Mouse (Mus musculus) urinary bladder, adult 2 months (tissue): ENCODE data around the gene Hic1. TPM values are rescaled to one million over a fixed set of nuclear protein-coding genes. Genes with fewer than 3 reads are reported as not detected.

Experiments used
- DNase-seq: peaks from one replicate; pipeline ENCODE4 v3.0.0; 2022; ENCODE audit warnings: low spot score
- polyA plus RNA-seq: library from polyadenylated mRNA; depleted of rRNA; stranded (reverse); fragments of >200 nt; gene quantifications from 2 replicates; pipeline ENCODE4 v1.2.3, GENCODE M21; 2012; rRNA removed

The Hic1 gene
- 16.9 and 20.7 TPM in 2 replicates for polyA plus RNA-seq

DNA sequence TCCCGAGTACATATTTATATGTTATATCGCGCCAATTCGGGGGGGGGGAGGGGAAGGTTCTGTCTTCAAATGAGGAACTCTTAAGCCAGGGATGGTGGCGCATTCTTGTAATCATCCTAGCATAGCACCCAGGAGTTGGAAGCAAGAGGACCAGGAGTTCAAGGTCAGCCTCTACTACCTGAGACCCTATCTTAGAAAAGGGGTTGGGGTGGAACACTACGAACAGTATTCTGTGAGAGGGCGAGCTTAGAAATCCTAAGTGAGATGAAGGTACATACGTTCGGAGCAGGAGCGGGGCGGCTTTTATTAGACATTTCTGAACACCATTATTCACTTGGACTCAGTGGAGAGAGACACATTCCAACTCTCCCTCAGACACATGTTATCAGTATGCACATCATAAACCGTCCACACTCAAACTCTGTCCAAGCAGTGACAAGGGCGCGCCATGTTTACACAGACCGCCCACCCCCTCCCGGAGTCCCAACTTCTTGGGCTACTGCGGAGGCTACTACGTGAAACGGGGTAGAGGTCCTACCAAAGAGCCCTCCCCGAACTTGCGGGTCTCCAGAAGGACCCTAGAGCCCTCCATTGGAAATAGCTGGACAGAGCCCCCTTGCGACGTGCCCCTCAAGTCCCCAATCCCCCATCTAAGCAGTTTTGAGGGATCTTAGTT is at the start of gene Hic1:
Gene Hic1, minus strand, starts transcription at position 115 of the 676 bp plus-strand sequence.
- peak; percentile 21 for DNase-seq

DNA sequence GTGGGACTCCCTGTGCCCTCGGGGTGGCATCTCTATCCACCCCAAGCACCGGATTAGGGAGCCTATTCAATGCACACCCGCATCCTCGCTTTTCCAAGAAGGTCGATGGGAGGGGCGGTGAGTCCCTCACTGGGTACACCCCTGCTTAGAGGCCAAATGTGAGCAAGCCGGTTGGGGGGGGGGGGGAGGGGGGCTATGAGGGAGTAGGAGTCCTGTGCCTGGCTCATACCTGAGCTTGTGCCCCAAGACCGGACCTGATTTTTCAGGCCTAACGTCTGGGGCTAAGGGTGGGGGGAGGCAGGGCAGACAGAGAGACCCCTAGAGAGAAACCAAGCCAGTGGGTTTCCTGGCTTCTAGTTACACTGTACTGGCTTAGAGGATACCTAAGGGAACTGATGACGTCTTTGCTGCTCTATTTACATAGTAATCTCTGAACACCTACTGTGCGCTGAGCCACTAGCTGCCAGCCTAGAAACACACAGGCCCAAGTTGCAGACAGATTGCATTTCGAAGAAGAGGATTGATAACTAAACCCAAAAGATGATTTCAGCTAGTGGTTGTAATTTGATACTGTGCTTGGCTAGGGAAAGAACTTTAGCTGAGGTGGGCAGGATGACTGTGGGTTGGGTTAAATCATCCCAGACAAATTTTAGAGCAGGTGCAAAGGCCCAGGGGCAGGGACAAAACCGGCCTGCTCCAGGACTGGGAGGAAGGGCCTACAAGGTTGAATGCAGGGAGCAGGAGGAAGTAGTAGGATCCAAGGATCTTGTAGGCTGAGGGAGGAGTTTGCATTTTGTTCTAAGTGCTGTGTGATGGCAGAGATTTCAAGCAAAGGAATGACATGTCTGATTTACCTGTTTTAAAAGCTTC is 45.0 kb upstream of the Hic1 start:
- no peak for DNase-seq

DNA sequence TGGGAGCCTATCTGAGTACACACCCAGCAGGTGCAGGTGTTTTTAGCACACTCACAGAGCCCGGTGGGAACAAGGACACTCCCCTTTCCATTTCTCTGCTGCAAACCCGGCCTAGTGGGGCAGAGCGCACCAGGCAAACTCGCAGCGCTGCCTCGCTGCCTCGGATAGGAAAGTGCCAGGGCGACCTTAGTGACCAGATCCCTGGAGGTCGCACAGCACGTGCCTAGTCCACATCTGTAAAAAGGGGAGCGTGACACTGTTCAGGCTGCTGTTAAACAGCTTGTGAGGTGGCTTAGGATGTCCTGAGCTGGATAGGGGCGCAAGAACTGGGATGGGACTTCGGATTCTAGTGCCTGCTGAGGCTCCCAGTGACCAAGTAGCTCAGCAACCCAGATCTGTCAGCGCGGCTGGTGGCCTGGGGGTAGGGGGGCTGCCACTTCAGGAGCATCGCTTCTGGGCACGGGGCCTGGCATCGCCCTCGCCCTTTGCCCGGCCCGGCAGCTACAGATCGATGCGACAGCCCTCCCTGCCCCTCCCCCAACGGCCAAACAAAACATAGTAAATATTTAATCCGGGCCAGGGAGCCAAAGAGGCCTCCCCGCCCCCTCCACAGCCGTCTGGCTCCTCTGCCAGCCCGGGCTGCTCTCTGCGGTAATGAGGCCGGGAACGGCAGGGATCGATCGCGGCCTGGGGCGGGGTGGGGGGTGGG is 44.2 kb upstream of the Hic1 start:
- peak; percentile 59 for DNase-seq

DNA sequence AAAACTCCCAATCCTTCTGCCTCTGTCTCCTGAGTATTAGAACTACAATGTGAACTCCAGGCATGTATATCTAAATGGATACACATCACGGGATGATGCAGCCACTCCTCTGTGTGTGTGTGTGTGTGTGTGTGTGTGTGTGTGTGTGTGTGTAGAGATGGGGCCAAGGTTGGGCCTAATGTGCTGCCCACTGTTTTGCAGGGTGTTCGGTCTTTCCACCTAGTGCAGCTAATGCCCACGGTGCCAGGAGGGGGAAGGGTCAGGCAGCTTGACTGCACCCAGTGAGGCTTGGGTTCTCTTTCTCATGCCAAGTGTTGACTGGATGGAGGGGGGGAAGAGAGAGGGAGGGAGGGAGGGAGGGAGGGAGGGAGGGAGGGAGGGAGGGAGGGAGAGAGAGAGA is 43.6 kb upstream of the Hic1 start:
- no peak for DNase-seq

DNA sequence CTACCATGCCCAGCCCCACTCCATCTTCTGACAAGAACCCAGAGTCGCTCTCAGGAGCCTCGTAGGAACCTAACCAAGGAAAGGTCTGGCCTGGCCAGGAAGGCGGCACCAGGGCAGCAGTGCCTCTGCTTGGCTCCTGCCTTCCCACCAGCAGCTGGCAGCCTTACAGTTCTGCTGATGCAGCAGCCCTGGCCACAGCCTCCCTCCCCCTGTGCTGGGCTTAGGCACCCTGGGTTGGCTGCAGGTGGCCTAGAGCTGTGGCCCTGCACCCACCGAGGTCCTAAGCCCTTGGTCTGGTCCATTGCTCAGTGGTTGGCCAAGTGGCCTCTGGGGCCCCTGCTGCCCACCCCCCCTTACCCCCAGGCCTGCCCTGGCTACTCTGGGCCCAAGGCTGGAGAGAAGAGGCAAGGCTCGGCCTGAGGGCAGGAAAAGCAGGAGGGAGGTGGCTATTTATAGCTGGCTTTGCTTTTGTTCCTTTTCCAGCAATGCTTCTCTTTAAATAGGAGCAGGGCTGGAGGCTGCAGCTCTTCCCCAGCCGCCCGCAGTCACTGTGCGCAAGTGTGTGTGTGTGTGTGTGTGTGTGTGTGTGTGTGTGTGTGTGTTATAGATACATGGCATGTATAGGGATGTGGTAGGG is 42.8 kb upstream of the Hic1 start:
- no peak for DNase-seq

DNA sequence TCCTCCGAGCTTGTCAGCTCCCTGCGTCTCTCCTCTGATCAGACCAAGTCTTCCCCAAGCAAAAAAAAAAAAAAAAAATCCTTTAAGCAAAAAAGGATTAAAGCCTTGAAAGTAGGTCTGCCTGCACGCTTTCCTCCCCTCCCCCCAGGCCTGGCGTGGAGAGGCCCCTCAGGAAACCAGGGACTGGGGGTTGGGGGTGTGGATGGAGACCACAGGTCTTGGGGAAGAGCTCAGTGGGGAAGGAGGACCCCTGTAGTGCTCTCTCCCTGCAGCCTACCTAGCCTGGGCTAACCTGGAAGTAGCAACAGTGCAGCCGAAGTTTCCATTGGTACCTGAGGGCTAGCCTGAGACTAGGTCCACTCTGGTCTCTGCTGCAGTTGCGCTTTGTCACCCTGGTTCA is 41.4 kb upstream of the Hic1 start:
- no peak for DNase-seq

DNA sequence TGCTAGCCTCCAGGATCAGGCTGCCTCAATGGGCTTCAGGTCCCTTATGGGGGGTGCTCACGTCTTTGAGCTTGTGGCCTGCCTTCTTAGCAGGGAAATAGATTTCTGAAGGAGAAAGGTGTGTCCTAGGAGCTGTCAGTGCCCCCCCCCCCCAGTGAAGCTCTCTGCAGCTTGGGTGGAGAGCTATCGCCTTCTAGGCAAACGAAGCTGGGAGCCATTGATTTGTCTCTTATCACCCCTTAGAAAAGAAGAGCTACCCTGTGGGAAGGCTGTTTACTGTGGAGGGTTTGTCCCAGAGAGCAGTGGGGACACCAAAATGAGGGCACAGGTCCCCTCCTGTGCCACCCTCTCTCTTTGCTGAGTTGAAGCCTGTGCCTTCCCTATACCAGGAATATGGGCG is 40.8 kb upstream of the Hic1 start:
- no peak for DNase-seq

DNA sequence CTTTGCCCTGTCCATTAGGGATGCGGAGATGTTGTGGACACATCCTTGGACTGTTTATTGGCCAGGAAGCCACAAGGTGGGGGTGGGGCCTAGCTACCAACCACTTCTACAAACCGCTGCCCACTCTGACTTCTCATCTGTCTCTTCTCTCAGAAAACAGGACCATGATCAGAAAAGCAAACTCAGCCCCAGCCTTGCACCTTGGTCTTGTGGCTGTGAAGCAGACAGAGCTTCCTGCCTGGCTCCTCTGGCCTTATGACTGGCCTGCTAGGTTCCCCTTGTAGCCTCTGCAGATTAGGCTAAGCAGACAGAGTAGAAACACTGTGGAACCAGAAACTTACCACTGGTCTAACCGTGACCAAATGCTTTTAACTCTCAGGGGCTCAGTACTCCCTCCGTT is 40.0 kb upstream of the Hic1 start:
- DNase-seq: no peak

DNA sequence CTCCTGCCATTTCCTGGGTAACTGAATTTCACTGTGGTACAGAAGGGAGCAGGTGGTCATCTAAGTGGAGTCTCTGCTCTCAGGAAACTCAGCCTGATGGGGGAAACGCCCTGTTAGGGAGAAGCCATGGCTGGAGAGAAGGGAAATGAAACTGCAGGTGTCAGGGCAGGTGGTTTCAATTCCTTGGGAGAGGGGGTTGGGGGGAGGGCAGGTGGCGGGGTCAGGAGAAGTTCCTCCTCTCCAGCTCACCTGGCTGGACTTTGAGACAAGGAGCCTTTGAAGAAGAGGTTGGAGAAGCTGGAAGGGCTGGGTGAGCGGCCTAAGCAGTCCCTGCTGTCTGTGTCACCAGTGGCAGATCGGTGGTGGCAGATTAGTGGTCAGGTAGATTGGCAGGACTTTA is 37.0 kb upstream of the Hic1 start:
- no peak for DNase-seq

DNA sequence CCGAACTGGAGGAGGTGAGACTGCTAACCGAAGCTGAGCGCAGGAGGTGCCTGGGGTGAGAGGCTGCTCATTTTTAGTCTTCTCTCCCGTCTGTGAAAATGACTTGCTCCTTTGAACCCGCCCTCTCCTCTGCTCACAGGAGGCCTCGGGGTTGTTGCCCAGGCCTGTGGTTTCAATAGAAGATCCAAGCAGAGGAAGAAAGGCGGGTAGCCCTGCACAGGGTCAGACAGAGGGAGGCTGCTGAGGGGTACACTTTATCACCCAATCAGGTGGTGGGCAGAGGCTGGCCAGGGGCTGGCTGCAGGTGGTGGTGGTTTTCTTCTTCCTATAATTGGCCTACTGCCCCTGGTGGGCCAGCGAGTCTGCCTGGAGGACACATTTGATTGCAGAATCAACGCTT is 35.2 kb upstream of the Hic1 start:
- DNase-seq: no peak

DNA sequence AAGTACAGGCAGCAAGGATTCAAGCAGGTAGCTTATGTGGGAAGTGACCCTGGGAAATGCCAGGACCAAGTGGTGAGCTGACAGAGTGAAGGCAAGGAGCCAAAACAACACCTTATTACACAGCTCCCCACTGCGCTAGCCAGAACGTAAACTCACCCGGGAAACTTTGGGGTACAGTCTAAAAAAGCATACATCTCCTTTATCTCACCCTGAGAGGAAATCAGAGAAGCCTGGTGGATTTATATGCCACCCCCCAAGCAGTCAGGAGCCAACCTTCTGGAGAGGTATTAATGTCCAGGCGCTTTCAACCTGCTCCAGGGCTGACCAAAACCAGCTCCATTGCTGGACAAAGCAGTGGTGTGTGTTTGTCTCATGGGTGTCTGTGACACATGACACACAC is 34.6 kb upstream of the Hic1 start:
- no peak for DNase-seq

DNA sequence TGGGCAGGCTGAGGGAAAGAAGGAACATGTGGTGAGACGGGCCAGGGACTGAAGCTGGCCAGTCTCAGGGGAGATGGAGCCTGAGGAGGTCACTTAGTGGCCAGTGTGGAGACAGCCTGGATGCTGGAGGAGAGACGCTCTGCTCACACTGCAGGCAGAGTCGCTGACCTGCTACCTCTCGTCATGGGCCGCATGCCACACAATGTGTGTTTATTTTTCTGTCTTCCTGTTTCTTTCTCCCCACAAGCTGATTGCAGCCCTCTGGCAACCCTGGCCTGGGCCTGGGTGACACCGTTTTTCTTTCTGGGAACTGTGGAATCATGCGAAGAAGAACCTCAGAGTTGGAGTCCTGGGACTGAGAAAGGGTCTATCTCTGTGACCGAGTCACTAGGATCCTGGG is 32.4 kb upstream of the Hic1 start:
- DNase-seq: no peak

DNA sequence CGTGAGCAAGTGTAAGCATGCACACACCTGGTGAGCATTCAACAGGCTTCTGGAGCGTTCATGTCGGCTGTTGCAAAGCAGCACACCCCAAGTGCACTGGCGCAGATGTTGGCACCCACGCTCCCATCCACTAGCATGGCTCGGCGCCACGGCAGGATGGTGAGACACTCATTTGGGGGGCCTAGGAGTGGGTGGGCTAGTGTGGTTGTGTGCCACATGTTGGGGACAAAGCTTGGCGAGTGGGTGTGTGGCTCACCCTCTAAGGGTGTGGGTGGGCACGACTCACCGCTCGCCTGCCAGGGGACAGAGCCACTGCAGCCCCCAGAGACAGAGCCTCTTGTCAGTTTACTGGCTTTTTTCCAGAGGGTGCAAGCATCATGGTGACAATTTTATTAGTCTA is 31.6 kb upstream of the Hic1 start:
- DNase-seq: no peak

DNA sequence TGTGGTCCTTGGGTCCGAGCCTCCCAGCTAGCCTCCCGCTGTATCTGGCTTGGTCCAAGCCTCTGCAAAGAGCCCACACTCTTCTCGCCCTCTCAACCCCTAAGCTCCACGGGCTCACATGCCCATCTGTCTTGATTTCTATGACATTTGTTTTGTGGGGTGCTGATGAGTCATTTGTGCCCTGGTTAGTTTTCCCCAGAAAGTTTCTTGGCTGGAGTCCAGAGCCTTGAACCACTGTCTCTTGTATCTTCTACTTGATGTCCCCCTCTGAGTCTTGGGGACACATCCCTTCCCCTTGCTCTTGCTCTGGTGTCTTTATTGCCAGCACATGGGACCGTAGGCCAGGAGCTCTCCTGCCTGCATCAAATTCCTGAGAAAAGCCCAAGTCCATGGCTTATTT is 30.6 kb upstream of the Hic1 start:
- no peak for DNase-seq

DNA sequence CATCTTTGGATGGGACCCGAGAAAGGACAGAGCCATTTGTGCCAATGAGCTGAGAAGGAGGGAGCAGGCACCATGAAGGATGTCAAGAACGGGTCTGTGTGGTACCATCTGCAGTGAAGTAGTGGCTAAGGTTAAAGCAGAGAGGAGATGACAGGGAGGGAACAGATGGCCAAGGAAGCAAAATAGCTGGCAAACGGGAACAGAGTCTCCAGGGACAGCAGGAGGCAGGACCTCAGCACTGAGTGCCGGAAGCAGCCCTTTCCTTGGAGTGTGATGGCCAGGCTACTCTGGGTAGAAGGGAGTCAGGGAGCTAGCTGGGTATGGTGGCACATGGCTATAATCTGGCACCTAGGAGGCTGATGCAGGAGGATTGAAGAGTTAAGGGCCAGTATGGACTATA is 29.5 kb upstream of the Hic1 start:
- no peak for DNase-seq

DNA sequence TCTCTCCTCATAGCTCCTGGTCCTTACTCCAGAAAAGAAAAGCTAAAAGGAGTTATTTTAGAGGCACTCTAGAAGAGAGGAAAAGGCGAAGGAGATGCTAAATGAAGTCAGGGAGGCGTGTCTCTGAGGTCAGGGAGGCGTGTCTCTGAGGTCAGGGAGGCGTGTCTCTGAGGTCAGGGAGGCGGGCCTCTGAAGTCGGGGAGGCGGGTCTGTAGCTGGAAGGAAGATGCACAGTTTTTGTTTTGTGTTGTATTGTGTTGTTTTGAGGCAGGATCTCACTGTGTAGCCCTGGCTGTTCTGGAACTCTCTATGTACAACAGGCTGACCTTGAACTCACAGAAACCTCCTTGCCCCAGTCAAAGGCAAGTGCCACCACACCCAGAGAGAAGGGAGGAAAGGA is 28.6 kb upstream of the Hic1 start:
- no peak for DNase-seq

DNA sequence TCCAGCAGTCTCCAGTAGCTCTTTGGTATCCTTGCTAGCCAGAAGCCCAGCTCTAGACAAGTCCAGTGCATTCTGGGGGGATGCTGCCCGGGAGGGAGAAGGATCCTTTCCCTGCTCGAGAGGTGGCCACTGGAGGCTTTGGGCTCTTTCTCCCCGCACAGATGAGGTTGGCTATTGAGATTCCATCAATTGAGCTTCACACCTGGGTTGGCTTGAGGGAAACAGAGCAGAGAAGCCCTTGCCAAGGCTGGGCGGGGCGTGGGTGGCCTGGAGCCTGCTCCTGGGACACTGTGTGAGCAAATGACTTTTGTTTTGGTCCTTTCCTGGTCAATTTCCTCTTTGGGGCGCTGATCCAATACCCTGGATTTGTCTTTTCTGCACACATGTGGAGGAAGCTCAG is 26.8 kb upstream of the Hic1 start:
- DNase-seq: no peak

DNA sequence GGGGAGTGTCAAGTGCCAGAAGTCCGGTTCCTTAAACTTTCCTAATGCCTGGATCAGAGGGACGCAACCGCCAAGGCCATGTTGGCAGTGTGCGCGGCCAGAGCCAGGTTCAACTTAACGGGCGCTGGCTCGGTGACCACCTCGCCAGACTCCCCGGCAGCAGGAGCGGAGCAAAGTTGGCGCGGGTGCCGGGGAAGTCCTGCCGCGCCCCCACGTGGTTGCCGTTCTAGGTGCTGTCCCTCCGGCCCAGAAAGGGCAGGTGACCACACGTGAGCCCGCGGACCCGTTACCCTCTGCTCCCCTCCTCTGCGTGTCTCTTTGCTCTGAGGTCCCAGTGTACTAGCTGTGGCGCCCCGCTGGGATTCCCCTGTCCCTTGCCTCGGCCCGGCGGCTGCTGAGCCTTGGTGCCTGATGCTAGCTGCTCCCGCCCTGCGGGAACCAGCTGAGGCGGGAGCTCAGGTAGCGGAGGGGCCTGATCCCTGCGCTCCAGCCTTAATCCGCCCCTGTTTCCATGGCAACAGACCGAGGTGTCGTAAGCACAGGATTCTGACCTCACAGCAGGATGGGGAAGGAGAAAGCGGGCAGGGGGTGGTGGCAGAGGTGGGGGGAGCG is 25.6 kb upstream of the Hic1 start:
- DNase-seq: peak; percentile 53

DNA sequence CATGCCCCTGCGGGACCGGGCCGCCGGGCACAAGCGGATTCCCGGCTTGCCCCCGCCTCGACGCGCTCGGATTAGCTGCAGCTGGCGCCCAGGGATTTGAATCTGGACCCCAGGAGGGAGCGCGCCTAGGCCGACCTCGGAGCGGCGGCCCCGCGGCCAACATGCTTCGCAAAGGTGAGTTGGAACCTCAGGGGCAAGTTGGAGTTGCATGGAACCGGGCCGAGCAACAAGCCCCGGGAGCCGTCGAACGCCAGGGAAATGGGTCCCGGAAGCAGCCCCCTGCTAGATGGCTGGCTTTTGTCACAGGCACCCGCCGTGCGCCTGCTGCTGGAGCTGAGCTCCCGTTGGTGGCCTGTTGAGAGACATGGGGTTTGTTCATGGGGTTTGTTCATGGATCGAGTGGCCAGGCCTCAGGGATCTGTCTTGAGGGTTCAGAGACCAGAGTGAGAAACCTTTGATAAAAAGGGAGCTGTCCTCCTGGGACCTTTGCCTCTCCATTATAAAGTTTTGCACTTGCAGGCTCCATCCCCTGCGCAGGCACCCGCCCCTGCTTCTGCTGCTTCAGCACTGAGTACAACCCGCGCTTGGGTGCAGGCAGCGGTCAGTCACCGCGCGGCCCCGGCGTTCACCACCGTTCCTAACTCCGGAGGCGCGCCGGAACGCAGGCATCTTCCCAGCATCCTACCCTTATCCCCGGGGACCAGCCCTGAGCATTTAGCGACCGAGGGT is 25.0 kb upstream of the Hic1 start:
- DNase-seq: no peak

DNA sequence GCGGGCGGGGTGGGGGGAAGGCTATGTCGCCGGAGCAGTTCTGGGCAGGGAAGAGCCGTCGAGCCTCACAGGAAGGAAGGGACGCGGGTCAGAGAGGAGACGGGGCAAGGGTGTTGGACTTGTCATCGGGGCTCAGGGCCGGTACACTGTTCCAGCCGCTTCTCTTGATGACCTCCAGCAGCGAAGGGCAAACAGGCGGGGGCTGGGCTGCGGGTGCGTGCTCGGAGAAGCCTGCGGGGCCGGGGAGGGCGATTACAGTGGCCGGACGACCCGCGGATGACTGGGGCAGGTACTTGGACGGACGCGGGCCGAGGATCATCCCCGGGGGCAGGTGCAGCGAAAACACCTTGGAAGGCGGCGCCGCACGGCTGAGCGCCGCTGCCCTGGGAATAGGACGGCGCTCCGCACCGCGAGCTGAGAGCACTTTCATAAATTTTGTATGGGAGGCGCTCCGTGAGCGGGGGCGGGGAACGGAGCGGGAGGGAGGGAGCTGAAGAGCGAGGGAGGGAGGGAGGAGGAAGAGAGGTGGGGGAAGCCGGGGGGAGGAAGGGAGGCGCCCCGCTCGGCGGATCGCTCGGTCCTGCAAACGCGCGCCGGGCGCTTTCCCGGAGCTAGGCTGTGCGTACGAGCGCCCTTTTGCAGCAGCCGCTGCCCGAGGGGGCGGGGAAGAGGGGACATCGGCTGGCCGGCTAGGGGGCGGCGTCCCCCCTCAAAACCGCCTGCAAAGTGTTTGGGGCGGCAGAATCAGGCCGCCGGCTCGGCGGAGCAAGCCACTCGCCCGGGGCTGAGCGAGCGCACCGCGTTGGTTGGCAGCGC is 24.1 kb upstream of the Hic1 start, which contains the start of gene Rtn4rl1:
Gene Rtn4rl1, plus strand, starts transcription at position 528 of the 816 bp plus-strand sequence.
- peak; percentile 73 for DNase-seq
